Mouse (Mus musculus) T-helper 17 cell (primary cell): Measurements from ENCODE around the gene Arhgap44.

Source experiments
- in situ Hi-C, 2 experiments: fragments of 300-600 bp; cut with MboI, MseI; formaldehyde crosslinking; loops; 1 replicate in 1 of 2; 2 replicates in 1 of 2; pipeline ENCODE4 v1.15.1; 2025; ENCODE audit warnings: high pct_unique_total_duplicates in 2 of 2

The Arhgap44 gene

DNA sequence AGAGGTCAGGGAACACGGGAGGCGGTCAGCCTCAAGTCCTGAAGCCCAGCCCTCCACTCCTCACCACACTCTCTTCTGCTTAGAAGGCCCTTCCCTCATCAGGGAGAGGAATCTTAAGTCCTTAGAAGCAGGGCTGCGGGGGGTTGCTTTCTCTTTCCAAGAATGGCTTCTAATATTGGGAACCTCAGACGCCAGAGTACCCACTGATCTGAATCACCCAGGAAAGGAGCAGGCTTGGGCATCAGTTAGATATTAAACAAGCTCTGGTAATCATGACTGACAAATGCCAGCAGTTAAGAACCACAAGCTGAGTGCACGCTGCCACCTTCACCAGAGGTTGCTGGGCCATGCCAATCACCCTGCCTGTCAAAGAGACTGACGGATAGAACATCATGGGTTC lies 148.9 kb downstream of the Arhgap44 start:
- in situ Hi-C loops = loop anchor here in 1 of 2 experiments (10.0 kb wide), 1 partner anchor 851 kb away; no protein-coding TSS in a partner anchor

DNA sequence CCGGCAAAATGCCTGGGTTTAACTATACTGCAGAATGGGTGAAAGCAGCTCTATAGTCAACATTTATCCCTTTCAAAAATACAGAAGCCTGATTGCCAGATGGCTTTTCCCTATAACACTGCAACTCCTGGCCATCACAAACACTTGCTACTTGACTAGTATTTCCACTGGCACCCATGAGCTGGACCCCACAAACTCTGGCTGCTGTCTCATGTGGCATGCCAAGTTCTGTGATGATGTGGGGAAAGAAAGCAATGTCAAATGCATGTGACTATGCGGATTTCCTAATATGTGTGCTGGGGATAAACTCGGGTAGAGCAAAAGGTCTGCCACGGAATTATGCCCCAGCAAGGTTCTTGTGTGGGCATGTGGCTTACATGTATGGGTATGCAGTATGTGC lies 156.7 kb downstream of the Arhgap44 start:
- in situ Hi-C loops = no loop called here

DNA sequence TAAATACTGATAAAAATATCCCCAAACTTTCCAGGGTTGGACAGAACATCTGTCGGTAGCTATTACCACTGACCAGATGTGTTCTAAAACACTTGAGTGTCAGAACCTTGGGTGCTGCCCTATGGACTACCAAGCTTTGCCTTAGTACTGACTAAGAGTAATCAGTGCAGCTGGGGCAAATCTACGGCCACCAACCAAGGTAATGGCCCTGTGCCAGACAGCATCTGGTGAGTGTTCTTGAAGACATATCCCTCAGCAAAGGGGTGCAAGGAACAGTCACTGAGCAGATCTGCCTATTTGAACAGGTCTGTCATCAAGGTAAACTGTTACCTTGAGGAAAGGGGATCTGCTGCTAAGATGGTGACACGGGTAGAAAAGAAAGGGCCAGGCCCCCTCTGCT lies 157.9 kb downstream of the Arhgap44 start:
- in situ Hi-C loops = no loop called here

DNA sequence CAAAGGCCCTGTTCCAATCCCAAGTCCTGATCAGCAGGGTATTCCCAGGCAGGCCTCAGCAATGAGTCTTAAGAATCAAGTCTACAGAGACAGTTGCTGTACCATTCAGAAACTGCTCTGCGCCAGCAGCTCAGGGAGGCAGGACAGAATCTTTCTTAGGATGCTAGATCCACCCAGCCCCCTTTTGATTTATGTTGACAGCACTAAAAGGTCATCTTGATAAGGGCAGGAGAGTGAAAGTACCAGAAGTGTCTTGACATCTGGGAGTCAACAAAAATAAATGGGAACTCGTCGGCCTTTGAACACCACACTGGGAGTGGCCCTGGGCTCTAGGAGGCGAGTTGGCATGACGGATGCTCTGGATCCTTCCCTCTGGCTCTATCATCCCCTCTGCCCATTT lies 159.2 kb downstream of the Arhgap44 start:
- in situ Hi-C loops = no loop called here

DNA sequence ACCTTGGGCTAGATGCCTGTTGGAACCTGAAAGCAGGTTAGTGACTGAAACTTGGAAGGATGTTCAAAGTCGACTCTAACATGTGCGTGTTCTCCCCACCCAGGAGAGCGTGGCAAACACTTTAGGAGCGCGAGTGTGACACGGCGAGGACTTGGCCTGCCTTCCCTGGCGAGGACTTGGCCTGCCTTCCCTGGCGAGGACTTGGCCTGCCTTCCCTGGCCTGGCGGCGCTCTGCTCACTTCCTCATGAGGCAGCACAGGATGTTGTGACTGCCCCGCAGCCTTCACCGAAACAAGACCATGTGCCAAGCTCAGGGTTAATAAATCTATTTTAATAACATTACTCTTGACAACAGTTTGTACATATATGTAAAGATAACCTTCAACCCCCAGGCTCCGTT lies 161.0 kb downstream of the Arhgap44 start:
- in situ Hi-C loops = no loop called here

DNA sequence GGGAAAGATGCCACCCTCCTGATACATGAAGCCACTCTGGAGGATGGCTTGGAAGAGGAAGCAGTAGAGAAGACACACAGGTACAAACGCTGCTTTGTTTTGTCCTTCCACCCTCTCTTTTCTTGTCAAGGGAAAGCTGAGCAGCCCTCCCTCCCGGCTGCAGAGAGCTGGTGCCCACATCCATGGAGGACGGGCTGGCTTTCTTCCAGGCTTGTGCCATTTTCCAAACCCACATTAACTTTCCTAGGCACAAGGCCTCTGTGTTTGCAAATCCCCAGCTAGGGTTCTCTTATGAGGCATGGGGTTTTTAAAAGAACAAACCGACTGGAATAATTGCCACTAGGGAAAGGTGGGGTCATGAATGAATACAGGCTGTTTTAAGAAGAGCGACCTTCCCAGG lies 163.1 kb downstream of the Arhgap44 start:
- in situ Hi-C loops = loop anchor here in 1 of 2 experiments (10.0 to 25.0 kb wide), 2 partner anchors 813 to 935 kb away; partner anchors contain the start of gene Zkscan6

DNA sequence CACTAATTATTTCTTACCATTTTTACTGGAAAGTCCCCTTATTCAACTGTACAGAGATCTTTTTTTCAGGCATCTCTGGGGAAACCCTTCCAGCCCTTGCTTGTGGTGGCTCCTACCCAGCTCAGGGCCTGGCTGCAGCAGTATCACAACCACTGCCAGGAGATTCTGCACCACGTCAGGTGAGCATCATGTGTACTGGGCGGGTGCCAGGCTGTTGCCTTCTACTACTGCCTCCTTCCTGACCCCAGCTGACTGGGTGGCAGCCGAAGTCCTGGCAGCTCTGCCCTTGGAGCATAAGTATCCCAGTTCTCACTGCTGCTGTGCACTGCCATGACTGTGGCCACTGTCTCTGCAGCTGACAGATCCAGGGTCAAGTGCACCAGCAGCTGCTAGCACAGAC lies 164.3 kb downstream of the Arhgap44 start:
- in situ Hi-C loops = loop anchor here in 1 of 2 experiments (10.0 to 25.0 kb wide), 2 partner anchors 814 to 934 kb away; partner anchors contain the start of gene Zkscan6

DNA sequence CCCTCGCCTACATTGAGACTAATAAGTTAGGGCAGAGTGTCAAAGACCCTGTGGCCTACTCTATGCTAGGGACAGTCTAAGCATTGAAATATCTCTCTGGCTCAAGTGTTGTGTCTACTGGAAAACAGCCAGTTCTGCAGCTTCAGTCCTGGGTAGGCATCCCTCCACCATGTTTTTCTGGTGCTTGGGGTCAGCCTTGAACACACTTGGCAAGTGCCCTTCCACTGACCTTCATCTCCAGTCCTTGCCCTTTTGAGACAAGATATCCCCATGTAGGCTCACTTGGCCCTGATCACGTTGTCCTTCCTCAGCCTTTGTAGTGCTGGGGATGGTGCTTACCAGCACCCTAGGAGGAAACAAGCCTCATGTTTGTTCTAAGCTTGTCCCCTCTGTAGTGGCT lies 174.2 kb downstream of the Arhgap44 start:
- in situ Hi-C loops = loop anchor here in 1 of 2 experiments (25.0 kb wide), 1 partner anchor 824 kb away; the partner anchor contains the start of gene Zkscan6

DNA sequence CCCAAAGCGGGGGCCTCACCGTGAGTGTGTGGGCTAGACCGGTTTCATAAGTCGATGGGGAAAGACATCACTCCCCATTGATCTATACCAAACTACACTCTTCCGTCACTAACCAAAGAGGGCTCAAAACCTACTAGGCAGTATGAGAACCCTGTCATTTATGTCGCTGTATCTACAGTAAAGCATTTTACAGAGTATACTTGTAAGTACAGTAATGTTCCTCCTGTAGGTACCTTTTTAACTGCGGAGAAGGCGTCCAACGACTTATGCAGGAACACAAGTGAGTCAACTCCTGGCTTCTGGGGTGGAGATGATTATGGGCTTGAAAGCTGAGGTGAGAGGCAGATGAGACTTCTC lies 183.3 kb downstream of the Arhgap44 start:
- in situ Hi-C loops = loop anchor here (10.0 to 25.0 kb wide), 2 partner anchors 833 to 1065 kb away; partner anchors contain the start of gene Zkscan6 (in 1 of the 2)

DNA sequence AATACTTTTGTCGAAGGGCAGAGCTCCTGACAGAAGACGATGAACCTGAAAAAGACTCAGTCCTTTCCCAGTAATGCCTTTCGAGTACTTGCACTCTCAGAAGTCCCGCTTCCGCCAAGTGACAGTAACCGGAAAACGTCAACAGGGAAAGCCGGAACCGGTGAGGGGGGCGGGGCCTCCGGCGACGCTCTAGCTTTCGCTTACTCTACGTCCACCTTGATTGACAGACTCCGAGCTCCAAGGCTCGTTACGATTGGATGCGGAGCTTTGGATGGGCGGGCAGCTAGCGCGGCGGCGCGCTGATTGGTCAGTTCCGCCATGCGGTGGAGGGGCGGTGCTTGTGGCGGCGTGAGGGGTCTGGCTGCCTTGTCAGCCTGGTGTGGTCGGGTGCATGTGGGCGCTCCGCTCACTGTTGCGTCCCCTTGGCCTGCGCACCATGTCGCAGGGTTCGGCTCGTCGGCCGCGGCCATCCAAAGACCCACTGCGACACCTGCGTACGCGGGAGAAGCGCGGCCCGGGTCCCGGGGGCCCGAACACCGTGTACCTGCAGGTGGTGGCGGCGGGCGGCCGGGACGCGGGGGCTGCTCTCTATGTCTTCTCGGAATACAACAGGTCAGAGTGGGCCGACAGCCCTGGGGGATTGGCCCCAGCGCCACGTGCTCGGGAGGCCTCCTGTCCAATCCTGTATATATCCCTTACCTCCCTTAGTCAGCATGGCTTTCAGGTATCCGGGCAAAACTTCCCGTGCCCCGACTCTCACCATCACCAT lies 183.9 kb downstream of the Arhgap44 start, which contains the start of gene Elac2:
Gene Elac2 (plus strand): TSS at position 319 of the 769 bp plus-strand sequence.
- in situ Hi-C loops = loop anchor here (10.0 to 25.0 kb wide), 2 partner anchors 833 to 1064 kb away; partner anchors contain the start of gene Zkscan6 (in 1 of the 2)

DNA sequence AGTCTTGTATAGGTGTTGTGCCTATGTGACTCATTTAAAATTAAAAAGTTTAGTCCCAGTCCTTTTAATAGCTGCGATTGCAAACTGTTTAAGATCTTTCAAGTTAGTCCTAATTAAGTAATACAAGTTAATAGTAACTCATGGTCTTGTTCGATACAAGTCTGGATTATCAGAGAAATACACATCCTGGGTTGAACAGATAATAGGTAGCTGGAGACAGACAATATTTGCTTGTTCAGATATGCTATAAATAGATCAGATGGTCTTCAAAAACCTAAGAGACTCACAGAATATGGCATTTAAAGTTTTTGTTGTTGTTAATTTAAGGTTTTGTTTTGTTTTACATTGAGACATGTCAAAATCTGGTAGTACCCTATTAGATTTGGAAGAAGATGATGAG lies 190.3 kb downstream of the Arhgap44 start:
- in situ Hi-C loops = loop anchor here in 1 of 2 experiments (10.0 kb wide), 1 partner anchor 1058 kb away; no protein-coding TSS in a partner anchor

DNA sequence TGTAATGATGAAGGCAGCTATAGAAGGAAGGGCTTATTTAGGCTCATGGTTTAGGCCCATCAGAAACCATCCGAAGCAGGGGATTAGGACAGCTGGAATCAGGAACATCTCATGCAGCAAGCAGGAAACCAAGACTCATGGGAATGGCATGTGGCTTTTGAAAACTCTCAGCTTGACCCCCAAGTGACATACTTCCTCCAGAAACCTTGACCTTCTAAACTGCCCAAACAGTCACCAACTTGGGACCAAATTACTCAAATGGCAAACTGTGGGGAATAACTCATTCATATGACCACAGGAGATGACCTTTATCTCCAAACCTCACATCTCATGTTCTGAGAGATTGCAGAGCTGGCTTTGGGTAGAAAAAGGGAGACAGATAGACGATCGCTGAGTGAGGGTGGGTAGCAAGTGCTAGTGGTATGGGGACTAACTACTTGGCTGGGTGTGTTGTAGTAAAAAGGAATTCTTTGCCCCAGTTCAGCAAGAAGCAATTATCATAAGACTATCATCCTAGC lies 191.2 kb downstream of the Arhgap44 start:
- in situ Hi-C loops = loop anchor here in 1 of 2 experiments (10.0 kb wide), 1 partner anchor 1057 kb away; no protein-coding TSS in a partner anchor

DNA sequence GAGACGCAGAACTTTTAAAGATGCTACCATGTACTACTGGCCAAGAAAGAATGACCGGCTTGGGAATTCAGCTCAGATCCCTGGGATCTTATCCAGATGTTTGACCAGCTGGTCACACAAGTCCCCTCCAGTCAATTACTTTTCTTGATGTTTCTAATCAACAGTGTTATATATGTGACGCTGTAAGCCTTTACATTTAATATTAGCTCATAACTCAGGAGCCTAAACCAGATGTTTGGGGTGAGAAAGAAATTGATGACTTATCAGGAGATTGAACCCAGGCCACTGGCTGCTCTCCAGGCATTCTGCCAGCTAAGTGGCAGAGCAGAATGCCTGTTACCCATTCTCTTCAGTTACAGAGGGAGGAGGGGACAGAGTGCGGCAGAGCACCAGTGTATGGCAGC lies 193.8 kb downstream of the Arhgap44 start:
- in situ Hi-C loops = no loop called here

DNA sequence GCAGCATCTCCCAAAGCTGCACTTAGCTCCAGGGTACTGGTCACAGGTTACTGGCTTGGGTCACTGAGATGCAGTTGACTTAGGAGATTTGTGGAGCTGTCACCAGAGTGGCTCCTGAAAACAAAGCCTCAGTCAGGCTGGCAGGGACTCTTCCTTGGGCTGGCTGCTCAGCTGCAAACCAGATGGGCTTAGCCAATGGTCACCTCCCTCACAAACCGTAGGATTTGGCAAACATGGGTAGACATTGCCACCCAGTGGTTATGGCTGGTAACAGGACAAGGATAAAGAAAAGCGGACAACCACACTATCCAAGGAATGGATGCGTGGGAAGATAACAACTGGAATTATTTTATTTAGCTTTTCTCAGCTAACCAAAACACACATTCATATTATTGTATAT lies 194.3 kb downstream of the Arhgap44 start:
- in situ Hi-C loops = no loop called here

DNA sequence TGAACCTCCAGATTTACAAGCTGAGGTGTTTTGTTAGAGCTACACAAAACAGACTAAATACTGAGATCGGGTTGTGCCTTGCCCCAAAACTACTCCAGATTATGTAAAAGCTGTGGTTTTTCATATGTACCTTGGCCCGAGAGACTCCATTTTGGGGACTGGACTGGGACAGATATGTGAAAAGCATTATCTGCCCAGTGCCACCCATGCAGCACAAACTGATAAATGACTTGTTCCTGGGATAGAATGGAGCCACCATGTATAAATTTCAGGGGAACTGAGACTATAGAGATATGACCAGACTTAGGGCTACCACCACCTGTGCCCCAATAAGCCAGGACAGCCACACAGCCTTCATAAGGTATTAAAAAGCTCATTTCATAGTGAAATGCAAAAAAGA lies 200.1 kb downstream of the Arhgap44 start:
- in situ Hi-C loops = no loop called here

DNA sequence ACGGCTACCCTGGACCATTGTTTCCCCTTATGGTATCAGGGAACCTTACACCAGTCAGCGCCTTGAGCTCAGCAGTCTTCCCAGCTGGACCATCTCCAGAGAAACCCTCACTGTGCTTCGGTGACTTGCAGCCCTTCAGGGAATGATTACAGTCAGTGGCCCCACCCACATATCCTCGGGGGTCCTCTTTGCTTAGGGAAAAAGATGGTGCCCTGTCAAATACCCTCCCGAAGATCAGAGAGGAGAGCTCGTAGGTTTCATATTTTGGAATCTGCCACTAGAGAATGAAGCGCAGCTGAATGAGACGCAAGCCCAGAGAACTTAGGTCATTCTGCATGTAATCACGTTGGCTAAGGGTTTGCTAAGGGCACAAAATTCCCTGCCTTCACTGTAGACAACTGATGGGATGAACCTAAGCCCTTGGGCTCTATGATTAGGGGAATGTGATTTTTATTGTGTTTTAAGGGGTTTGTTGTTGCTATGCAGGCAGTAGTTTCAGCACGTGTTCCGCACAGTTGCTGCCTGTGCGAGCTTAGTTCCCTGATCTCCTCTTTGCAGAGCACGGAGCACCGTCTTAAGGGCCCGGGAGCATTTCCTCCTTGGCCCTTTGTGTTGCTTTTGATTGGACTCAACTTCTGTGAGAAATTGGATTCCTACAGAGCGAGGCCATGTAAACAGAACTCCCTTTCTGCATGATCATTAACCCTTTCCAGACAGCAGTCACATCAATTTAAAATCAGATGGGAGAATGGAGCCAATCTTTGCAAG lies 205.6 kb downstream of the Arhgap44 start:
- in situ Hi-C loops = no loop called here
